Mouse (Mus musculus): ENCODE measurements around the gene Galnt5.

GRCm38 (mm10) chr2:58055383-58055782, 57.7 kb downstream of the Galnt5 start:
- TF ChIP-seq CTCF (IDR thresholded peaks at IDR 0.05; ENCODE audit: control insufficient read depth, insufficient read depth, insufficient read length): peak; percentile 27
- TF ChIP-seq MYOG (IDR thresholded peaks at IDR 0.05; ENCODE audit: control insufficient read depth, extremely low read depth, insufficient read length): no peak
- TF ChIP-seq CEBPB (IDR thresholded peaks at IDR 0.05; ENCODE audit: low read depth): no peak
- TF ChIP-seq MAX (IDR thresholded peaks at IDR 0.05): no peak
